Mouse (Mus musculus) urinary bladder, postnatal 36 days (tissue): Measurements from ENCODE around the gene Soat1.

Experiments used
- DNase-seq, 2 experiments: peaks; one replicate each; pipeline ENCODE4 v3.0.0; 2022; ENCODE audit warnings: low spot score in 2 of 2, mixed read lengths in 1 of 2

Gene Soat1

DNA sequence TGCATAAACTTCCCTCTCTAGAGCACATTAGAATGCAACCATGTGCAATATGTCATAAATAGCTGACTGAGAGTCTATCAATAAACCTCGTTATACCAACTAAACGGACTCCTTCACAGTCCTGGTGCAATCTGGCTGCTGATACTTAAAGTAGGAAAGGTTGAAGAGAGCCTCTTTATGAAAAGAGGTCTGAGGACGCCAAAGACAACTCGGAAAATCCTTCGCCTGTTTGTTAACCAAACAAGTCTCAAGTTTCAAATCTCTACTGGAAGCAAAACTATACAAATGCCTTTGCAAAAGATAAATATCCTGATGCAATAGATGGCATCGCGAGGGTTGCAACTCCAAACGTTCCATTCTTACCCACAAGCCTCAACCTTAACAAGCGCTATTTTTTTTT is 9.2 kb downstream of the Soat1 start:
- DNase-seq = no peak

DNA sequence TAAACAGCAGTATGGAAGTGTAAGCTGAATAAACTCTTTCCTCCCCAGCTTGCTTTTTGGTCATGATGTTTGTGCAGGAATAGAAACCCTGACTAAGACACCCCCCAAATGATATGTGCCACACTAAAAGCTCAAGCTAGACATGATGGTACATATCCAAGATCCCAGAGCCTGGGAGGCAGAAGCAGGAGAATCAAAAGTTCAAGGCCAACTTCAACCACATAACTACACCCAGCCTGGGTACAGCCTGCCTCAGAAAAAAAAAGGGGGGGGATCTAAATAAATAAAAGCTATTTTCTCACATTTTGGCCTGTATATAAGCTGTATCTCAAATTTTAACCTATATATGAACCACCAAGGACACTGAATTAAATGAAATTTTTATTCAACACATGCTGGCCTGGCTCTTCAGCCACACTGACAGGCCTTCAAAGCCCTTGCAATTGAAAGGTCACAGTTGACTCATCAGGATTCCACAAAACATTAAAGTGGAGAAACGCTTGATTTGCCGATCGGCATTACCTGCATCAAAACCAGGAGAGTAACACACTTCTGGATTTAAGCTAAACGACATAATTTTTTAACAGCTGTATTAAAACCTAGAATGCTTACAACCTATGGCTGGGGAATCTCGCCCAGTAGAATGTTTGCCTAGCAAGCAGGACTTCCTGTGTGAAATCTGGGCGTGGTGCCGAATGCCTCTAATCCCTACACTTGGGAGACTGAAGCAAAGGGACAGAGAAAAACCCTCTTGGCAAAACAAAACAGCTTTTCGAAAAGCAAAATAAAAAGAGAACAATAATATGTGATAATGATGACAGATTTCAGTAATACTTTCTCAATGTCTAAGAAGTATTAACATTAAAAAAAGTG is 9.9 kb downstream of the Soat1 start:
- DNase-seq = peak in 1 of 2 experiments; percentile 23

DNA sequence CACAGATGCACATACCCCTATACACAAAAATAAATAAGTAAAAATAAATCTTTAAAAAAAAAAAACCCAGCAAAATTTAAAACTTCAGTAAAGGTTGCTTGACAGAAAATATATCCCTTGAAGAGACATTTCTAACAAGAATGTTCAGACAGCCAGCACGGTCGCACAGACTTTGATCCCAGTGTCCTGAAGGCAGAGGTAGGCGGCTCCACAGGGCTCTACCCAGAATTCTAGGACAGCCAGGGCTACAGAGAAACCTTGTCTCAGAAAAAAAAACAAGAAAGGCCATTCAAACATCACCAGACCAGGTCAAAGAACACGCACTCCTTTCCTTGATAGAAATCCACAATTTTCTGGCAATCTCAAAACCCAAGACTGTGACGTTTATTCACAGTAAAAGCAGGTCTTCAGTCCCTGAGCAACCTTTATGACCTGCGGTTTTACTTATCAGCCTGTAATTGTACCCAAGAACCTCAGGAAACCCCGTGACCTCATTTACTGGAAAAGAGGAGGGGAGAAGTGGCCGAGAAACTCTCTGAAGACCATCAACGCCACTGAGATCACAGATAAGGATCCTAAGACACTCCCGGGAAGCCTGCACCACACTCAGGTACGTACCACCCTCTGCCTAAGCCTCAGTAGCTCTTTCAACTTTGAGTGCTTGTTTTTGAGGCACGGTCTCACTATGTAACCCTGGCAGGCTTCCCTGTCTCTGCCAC is 11.7 kb downstream of the Soat1 start:
- no peak for DNase-seq

DNA sequence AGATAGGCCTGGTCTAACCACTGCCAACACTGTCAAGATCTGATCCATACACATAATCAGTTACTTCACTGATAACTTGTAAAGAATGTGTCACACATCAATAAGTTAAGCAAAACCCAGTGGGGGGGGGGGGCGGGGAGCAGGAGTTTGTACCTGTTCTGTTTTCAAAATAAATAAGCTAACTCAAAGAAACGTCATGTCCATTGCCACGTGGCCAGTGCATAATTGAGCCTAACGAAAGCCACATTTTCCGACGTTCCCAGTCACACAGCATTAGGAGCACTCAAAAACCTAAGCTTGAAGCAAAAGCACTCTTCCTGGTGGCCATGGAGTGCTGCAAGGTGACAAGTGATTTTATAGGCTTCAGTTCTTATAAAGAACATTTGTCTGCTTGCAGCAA is 13.1 kb downstream of the Soat1 start:
- DNase-seq = no peak

DNA sequence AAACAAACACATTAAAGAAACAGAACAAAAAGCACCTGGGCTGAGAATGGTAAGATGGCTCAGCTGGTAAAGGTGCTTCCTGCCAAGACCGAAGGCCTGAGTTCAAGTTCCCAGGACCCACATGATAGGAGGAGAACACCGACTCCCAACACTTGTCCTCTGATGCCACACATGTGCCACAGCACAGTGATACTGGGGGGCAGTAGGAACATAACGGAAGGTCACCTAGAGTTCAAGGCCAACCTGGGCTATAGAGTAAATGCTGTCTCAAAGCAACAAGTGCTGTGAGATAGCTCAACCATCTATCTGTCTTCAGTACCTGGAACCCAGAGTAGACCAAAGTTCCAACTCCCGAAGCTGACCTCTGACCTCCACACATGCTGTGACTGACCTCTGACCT is 13.9 kb downstream of the Soat1 start:
- no peak for DNase-seq

DNA sequence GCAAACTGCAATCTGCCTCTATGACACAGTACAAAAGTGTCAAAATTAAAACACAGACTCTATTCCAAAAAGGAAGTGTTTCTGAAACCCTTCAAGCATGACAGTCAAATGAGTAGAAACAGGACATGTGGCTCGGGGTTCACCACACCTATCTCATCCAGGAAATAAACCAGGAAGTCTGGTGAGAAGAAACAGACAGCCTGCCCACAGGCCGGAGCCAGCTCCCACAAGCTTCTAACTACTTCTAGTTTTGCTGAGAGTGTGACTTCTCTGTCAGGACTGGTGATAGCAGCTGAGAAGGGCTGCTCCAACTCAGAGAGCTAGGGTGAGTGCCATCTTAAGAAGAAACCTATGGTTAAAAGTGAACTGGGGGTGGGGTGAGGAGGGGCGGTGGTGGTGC is 14.4 kb downstream of the Soat1 start:
- DNase-seq = no peak

DNA sequence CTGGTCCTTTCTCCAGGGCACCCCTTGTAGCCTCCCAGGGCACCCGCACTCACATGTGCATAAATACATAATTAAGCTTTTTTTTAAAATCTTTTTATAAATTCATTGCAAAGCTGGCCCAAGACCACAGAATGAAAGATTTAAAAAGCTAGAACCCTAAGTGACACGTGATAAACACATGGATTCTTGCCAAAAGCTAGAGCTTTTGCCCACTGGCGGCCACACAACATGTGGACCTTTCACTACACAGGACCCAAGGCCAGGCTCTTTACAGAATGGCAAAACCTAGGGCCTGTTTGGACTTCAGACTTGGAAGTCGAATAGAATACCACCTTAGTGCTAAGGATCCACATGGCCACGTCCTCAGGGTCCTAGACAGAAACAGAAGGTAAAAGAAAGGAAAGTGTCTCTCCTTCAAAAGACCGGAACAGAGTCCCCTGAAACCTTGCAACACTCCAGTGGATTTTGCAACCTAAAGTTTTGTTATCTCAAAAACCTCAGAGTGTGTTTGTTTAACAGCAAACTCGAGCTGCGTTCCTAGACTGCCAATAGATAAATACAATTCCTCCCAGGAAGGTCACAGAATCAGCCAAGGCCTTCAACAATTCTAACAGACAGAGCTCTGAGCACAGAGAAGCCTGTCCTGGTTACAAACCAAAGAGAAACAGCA is 15.6 kb downstream of the Soat1 start:
- DNase-seq = no peak

DNA sequence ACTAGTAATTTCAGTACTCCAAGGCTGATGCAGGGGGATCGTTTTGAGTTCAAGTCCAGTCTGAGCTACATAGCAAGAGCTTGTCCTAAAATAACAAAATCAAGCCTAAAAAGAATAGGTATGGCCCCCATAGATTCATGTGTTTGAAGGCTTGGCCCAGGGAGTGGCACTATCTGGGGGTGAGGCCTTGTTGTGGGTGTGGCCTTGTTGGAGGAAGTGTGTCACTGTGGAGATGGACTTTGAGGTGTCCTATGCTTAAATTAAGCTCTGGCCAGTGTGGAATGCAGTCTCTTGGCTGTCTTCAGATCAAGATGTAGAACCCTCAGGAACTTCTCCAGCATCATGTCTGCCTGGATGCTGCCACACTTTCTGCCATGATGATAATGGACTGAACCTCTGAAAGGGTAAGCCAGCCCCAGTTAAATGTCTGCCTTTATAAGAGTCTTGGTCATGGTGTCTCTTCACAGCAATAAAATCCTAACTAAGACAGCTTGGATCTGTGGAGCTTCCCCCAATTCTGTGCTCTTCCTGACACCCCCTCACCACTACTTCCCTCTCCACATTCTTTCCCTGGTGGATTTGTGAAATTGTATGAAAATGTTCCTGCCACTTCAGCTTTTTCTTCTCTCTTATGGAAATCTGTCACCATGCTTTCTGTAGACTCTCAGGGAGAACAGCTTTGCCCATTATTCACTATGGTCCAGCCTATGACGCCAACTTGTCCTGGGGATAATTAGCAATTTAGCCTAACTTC is 18.9 kb downstream of the Soat1 start:
- DNase-seq = no peak

DNA sequence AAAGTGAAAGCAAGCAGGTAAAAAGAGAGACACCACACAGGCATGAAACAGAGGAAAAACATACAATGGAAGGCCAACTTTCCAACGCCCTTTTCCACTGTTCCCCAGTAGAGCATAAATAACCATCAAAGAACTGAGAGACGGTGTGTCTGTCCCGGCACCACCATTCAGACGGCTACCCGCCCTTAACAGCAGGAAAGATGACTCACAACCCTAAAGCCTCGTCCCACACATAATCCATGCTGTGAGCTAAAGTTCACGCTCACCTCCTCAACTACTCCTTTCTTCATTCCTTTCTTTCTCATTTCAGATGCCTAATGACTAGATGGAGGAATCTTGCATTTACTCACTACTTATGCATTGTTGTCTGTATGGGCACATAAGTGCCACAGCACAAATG is 19.7 kb downstream of the Soat1 start:
- DNase-seq = no peak

DNA sequence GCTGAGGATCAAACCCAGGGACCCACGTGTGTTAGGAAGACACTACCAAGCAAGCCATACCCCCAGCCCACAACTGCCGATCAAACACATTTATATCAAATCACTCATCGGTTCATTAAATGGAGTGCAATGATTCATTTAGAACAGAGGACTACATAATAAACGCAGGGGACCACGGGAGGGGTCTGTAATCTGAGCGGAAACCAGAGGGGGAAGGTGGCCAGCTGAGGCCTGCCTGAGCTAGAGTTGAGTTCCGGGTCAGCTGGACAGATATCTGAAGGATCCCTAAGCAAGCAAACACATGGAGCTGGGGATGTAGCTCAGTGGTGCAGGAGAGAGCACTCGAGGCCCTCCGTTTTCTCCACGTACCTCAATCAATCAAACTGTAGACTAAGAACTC is 20.3 kb downstream of the Soat1 start:
- no peak for DNase-seq

DNA sequence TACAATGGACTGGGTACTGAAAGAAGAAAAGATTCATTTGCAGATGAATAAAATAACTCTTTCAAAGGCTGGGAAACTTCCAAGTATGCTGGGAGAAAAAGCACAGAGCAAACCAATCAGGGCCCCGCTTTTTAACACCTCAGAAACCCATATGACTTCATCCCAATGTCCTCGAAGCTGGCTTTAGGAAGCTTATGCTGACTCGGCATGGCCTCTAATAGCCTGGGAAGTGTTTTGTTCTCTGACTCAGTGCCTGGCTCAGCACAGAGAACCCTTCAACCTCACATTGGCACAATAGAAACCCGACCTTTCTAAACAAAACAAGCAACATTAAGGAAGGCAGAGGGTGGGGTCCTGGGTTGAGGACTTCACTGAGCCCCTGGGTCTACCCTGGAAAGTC is 23.7 kb downstream of the Soat1 start:
- DNase-seq = no peak

DNA sequence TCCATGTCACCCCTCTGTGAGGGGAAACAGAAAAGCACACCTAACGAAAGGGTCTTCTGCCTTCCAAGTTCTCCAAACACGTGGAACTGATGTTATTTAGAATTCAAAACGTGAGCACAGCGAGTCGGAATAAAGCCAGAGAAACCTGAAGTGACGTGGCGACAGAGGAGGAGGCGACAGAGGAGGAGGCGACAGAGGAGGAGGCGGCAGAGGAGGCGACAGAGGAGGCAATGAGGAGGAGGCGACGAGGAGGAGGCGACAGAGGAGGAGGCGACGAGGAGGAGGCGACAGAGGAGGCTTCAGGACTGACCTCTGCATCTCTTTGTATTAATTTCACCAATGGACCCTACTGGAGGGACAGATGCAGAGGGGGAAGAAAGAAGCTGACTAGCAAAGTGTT is 24.4 kb downstream of the Soat1 start:
- DNase-seq = no peak

DNA sequence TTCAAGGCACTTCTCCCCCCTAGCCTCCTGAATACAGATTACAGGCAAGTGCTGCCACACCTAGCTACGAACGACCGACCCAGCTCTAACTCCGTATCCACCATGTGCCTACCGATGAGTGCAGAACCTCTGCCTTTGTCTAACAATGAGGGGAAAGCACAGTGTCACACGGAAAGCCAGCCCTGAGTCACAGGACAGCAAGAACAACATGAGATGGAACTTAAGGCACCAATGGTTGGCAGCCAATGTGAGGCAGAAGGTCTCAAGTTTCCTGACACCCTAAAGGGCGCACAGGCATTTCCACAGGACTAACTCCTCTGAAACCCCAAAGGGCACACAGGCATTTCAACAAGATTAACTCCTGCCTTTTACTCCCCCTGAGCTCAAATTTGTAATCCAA is 25.0 kb downstream of the Soat1 start:
- no peak for DNase-seq

DNA sequence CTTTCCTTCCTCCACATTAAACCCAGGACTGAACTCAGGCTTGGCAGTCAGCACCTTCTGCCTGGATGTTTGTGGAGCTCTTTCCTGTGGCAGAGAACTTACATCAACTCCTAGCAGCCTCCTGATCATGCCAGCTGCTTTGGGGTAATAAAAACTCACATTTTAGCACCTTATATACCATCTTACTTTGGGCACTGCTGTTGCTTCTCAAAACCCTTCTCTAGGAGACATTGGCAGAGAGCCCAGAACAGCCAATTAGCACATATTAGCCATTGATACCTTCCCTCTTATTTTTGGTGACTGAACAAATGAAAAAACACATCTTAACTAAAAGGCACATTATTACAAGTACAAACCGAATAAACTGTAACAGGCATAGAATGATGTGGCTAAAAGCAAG is 29.1 kb downstream of the Soat1 start:
- DNase-seq = no peak

DNA sequence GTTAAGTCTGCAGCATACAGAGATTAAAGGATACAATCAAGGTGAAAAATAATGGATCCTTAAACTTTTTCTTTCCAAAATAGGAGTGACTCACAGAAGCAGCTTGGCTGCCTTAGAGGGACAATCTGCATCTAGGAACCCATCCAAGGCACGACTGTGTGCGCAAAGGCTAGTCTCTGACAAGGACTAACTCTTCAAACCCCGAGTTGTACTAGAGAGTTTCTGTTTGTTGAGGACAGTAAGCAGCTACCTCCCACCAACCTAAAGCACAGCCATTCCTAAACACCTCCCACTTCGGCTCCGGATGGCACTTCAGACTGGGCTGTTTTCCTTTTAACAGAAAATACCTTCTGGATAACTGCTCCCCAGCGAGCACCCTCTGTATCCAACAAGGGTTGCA is 31.4 kb downstream of the Soat1 start:
- no peak for DNase-seq

DNA sequence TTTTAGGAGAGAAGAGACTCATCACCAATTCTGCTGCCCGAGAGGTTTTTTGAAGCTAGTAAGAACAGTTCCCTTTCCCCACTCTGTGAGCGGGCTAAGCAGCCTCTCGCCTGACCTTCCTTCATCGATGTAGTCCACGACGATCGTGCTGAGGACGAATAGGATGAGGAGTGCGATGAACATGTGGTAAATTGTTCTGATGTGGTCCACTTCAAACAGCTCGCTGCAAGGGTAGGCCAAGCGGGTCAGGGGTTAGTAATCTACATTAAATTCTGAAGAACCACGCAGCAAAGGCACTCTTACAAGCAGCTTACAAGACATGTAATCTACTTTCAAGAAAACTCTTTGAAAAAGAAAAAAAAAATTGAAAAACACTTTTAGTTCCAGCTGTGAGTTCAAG is 31.9 kb downstream of the Soat1 start:
- DNase-seq = no peak

DNA sequence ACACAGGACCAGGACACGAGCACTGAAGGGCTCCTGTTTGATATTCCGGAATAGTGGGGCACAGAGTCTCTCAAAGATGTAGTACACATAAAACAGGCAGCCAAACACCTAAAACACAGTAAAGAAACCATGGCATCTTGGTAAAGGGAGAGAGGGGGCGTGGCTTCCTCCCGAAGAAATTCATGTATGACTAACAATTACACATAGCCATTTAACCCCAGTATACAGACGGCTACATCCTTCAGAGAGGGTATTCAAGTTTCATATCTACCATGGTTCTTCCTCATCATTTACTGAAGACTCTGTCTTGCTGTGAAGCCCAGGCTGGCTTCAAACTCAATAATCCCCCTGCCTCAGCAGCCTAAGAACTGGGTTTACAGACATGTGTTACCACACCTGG is 36.4 kb downstream of the Soat1 start:
- no peak for DNase-seq

DNA sequence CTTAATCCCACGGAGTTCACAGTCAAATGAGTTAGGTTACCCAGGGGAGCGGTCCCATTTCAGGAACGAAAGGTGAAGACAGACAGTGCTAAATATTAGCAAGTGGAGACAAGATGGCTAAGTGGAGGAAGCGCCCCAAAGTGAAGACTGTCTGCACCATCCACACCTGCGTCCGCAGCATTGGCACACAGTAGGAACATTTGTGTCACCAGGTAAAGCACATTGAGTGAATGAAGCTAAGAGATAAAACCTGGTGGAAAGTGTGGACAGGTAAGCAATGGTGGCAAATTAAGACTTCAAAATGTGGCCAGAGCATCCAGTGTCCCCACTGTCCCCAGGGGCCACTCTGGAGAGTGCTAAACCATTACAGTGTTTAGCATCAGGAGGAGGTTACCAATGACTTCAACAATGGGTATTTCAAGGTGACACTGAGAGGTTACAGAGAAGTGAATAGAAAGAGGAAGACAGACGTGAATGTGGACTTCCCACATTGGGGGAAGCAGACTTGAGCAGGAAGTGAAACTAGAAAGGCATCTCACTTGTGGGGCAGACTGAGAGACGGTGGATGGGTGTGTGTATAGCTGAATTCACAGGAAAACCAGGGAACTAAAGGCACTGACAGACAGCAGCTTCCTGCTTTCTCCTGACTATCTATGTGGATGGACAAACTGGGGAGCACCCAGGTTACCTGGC is 37.0 kb downstream of the Soat1 start:
- DNase-seq = no peak

DNA sequence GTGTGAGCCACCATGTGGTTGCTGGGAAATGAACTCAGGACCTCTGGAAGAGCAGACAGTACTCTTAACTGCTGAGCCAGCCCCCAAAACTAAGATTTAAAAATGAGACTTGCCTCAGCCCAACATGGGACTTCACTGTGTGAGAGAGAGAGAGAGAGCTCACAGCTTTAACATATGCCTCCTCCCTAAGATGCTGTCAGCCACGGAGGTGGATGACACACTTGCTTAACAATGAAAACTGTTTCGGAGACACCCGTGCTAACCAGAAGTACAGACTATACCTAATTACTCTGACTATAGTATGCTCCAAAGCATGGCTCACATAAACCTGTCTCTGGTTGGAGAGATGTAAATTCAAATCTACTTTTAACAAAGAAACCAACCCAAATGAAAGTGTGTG is 40.6 kb downstream of the Soat1 start:
- DNase-seq = no peak

DNA sequence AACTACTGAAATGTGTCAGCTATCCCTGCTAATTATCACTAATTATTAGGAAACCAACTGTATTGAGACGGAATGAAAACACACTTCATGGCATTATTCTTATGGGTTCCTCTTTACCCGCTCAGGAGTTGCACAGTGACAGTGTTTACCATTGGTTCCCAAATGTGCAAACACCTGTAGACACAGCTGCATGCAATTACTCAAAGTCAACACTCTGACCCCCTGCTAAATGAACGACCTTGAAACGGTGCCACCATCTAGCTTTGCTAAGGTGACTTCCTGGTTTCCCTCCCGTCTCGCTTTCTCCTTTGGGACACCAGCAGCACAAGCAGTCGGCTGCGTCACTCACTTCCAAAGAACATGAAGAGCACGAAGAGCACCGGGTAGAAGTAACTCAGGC is 41.6 kb downstream of the Soat1 start:
- DNase-seq = no peak

DNA sequence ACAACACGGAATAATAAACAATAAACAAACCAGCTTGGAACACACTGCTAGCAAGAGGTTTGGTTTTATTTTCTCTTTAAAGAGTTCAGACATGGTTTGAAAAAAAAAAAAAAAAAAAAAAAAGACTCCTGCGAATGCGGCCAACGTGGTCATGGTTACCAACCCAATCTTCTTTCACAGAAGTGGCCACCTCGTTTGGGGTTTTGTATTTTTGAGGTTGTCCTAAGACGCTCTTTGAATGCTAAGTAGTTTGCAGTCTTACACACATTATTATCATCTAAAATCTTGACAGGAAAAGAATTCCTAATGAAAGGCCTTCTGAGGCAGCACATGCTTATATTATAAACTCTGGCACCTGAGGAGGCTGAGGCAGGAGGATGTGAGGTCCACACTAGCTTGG is 45.7 kb downstream of the Soat1 start:
- DNase-seq = no peak

DNA sequence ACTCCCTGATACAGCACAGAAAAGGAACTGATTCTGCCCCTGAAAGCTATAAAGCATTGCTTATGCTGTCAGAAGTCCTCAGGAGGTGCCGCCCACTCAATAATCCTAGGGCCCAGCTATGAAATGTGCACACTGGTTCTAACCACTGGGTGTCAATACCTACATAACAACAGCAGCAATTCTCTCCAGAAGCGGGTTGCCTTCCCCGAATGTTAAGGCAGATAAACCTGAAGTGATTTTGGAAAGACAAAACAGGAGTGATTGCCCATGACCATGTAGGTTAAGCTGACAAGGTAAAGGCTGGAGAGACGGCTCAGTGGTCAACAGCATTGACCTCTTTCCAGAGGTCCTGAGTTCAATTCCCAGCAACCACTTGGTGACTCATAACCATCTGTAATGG is 48.4 kb downstream of the Soat1 start:
- DNase-seq = no peak
